Mouse (Mus musculus): Measurements from ENCODE around the gene Ank3. TPM values are rescaled to one million over a fixed set of nuclear protein-coding genes. Genes with fewer than 3 reads are reported as not detected.

Gene Ank3
- polyA plus RNA-seq, 1 experiment from 2014 or later: 47.6 TPM

GRCm38 (mm10) chr10:69371441-69371840 is 27.1 kb upstream of the Ank3 start:
- Histone ChIP-seq H3K9ac (replicated peaks; ENCODE audit: low read length) (no peak overlapping the region), H3K4me1 (ENCODE audit: insufficient read depth, low read length) (no peaks in the 10 kb centered on the region), H3K4me3 (ENCODE audit: low read length) (no peak overlapping the region), H3K9me3 (ENCODE audit: low read length) (no peaks in the 10 kb centered on the region), H3K27me3 (ENCODE audit: insufficient read depth, low read length) (no peaks in the 10 kb centered on the region), H3K27ac (ENCODE audit: low read length) (no peak overlapping the region), H3K4me2 (replicated peaks; ENCODE audit: low read depth, low read length) (no peak overlapping the region), H3K36me3 (ENCODE audit: insufficient read depth, low read length) (no peaks in the 10 kb centered on the region)
- WGBS: 25% methylated on average over 10 of the region's 10 CpGs
- no peak for ATAC-seq (ENCODE audit: low FRiP score, low TSS enrichment)

DNA sequence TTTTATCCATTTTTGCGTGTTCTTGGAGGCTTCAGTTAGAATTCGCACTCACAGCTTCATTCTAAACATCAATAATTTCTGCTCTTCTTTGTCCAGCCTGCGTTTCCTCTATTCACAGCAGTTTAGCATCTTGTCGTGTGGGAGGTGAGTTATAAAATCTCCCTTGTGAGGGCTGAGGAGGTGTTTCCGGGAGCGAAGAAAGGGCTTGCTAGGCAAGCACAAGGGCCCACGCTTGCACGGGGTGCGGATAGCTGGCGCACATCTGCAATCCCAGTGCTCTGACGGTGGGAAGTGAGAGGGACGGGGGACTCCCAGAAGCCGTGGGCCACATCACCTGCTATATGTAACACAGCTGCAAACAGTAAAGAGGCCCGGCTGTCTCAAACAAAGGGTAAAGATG is 26.5 kb upstream of the Ank3 start:
- no peaks in the 10 kb centered on the region for H3K36me3 ChIP-seq (ENCODE audit: insufficient read depth, low read length)
- WGBS: 59% methylated on average over 14 of the region's 14 CpGs
- no peaks in the 10 kb centered on the region for H3K4me1 ChIP-seq (ENCODE audit: insufficient read depth, low read length)
- H3K4me2 ChIP-seq (replicated peaks; ENCODE audit: low read depth, low read length): no peak overlapping the region
- ATAC-seq (ENCODE audit: low FRiP score, low TSS enrichment): no peak
- H3K9ac ChIP-seq (replicated peaks; ENCODE audit: low read length): no peak overlapping the region
- no peaks in the 10 kb centered on the region for H3K27me3 ChIP-seq (ENCODE audit: insufficient read depth, low read length)
- H3K4me3 ChIP-seq (ENCODE audit: low read length): no peak overlapping the region
- no peak overlapping the region for H3K27ac ChIP-seq (ENCODE audit: low read length)
- no peaks in the 10 kb centered on the region for H3K9me3 ChIP-seq (ENCODE audit: low read length)

GRCm38 (mm10) chr10:69373796-69374550 is 24.6 kb upstream of the Ank3 start:
- Histone ChIP-seq H3K36me3 (ENCODE audit: insufficient read depth, low read length) (no peaks in the 10 kb centered on the region), H3K9me3 (ENCODE audit: low read length) (no peaks in the 10 kb centered on the region), H3K4me3 (ENCODE audit: low read length) (no peak overlapping the region), H3K27ac (ENCODE audit: low read length) (no peak overlapping the region), H3K4me1 (ENCODE audit: insufficient read depth, low read length) (no peaks in the 10 kb centered on the region), H3K27me3 (ENCODE audit: insufficient read depth, low read length) (no peaks in the 10 kb centered on the region), H3K9ac (replicated peaks; ENCODE audit: low read length) (no peak overlapping the region), H3K4me2 (replicated peaks; ENCODE audit: low read depth, low read length) (no peak overlapping the region)
- 77% methylated on average over 10 of the region's 10 CpGs for WGBS
- ATAC-seq (ENCODE audit: low FRiP score, low TSS enrichment): no peak

- no peak overlapping the region for H3K27ac ChIP-seq (ENCODE audit: low read length)
- no peaks in the 10 kb centered on the region for H3K9me3 ChIP-seq (ENCODE audit: low read length)
- no peaks in the 10 kb centered on the region for H3K27me3 ChIP-seq (ENCODE audit: insufficient read depth, low read length)
- WGBS: 62% methylated on average over 7 of the region's 7 CpGs
- no peak overlapping the region for H3K9ac ChIP-seq (replicated peaks; ENCODE audit: low read length)
- H3K4me1 ChIP-seq (ENCODE audit: insufficient read depth, low read length): no peaks in the 10 kb centered on the region
- no peak overlapping the region for H3K4me2 ChIP-seq (replicated peaks; ENCODE audit: low read depth, low read length)
- H3K4me3 ChIP-seq (ENCODE audit: low read length): no peak overlapping the region
- H3K36me3 ChIP-seq (ENCODE audit: insufficient read depth, low read length): no peaks in the 10 kb centered on the region
- ATAC-seq (ENCODE audit: low FRiP score, low TSS enrichment): no peak
Measured at GRCm38 (mm10) chr10:69375154-69375553, 23.4 kb upstream of the Ank3 start.

DNA sequence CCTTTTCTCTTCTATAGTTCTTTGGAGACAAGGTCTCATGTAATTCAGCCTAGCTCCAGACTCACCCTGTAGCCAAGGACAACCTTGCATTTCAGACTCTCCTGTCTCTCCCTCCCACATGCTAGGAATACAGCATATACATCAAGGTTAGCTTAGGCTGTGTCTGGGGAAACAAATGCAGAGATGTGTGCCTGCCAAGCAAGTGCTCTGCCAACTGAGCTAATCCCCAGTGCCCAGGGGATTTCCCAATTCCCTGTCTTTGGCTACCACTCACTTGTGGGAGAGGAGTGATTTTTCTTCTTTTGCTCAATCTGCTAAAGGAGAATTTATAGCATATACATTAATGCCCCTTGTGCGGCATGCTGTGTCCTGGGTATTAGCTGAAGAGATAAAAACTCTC is 15.4 kb upstream of the Ank3 start:
- WGBS: 89% methylated on average over 1 of the region's 1 CpGs
- no peaks in the 10 kb centered on the region for H3K9me3 ChIP-seq (ENCODE audit: low read length)
- no peak for ATAC-seq (ENCODE audit: low FRiP score, low TSS enrichment)

GRCm38 (mm10) chr10:69384640-69385039 is 13.9 kb upstream of the Ank3 start:
- ATAC-seq (ENCODE audit: low FRiP score, low TSS enrichment): no peak
- Histone ChIP-seq H3K4me1 (ENCODE audit: insufficient read depth, low read length) (no peaks in the 10 kb centered on the region), H3K36me3 (ENCODE audit: insufficient read depth, low read length) (no peaks in the 10 kb centered on the region), H3K27ac (ENCODE audit: low read length) (no peak overlapping the region), H3K4me3 (ENCODE audit: low read length) (no peak overlapping the region), H3K9ac (replicated peaks; ENCODE audit: low read length) (no peak overlapping the region), H3K27me3 (ENCODE audit: insufficient read depth, low read length) (no peaks in the 10 kb centered on the region), H3K9me3 (ENCODE audit: low read length) (no peaks in the 10 kb centered on the region), H3K4me2 (replicated peaks; ENCODE audit: low read depth, low read length) (no peak overlapping the region)
- WGBS: 70% methylated on average over 11 of the region's 11 CpGs

More for the DNA sequence above, 15.4 kb upstream of the Ank3 start:
- Histone ChIP-seq H3K4me1 (ENCODE audit: insufficient read depth, low read length) (no peaks in the 10 kb centered on the region), H3K4me3 (ENCODE audit: low read length) (no peak overlapping the region), H3K27ac (ENCODE audit: low read length) (no peak overlapping the region), H3K36me3 (ENCODE audit: insufficient read depth, low read length) (no peaks in the 10 kb centered on the region), H3K9ac (replicated peaks; ENCODE audit: low read length) (no peak overlapping the region), H3K4me2 (replicated peaks; ENCODE audit: low read depth, low read length) (no peak overlapping the region), H3K27me3 (ENCODE audit: insufficient read depth, low read length) (no peaks in the 10 kb centered on the region)

GRCm38 (mm10) chr10:69385136-69385535 is 13.4 kb upstream of the Ank3 start:
- WGBS: 89% methylated on average over 8 of the region's 8 CpGs
- no peak for ATAC-seq (ENCODE audit: low FRiP score, low TSS enrichment)
- Histone ChIP-seq H3K9ac (replicated peaks; ENCODE audit: low read length) (no peak overlapping the region), H3K4me1 (ENCODE audit: insufficient read depth, low read length) (no peaks in the 10 kb centered on the region), H3K27ac (ENCODE audit: low read length) (no peak overlapping the region), H3K27me3 (ENCODE audit: insufficient read depth, low read length) (no peaks in the 10 kb centered on the region), H3K4me2 (replicated peaks; ENCODE audit: low read depth, low read length) (no peak overlapping the region), H3K9me3 (ENCODE audit: low read length) (no peaks in the 10 kb centered on the region), H3K36me3 (ENCODE audit: insufficient read depth, low read length) (no peaks in the 10 kb centered on the region), H3K4me3 (ENCODE audit: low read length) (no peak overlapping the region)

GRCm38 (mm10) chr10:69386767-69387166 is 11.8 kb upstream of the Ank3 start:
- Histone ChIP-seq H3K4me3 (ENCODE audit: low read length) (no peak overlapping the region), H3K9ac (replicated peaks; ENCODE audit: low read length) (no peak overlapping the region), H3K27ac (ENCODE audit: low read length) (no peak overlapping the region), H3K27me3 (ENCODE audit: insufficient read depth, low read length) (no peaks in the 10 kb centered on the region), H3K36me3 (ENCODE audit: insufficient read depth, low read length) (no peaks in the 10 kb centered on the region), H3K9me3 (ENCODE audit: low read length) (no peaks in the 10 kb centered on the region), H3K4me1 (ENCODE audit: insufficient read depth, low read length) (no peaks in the 10 kb centered on the region), H3K4me2 (replicated peaks; ENCODE audit: low read depth, low read length) (no peak overlapping the region)
- WGBS: 81% methylated on average over 8 of the region's 8 CpGs
- ATAC-seq (ENCODE audit: low FRiP score, low TSS enrichment): no peak

GRCm38 (mm10) chr10:69389511-69389910 is 9.1 kb upstream of the Ank3 start:
- H3K27ac ChIP-seq (ENCODE audit: low read length): no peak overlapping the region
- no peaks in the 10 kb centered on the region for H3K4me1 ChIP-seq (ENCODE audit: insufficient read depth, low read length)
- ATAC-seq (ENCODE audit: low FRiP score, low TSS enrichment): no peak
- H3K4me3 ChIP-seq (ENCODE audit: low read length): no peak overlapping the region
- H3K27me3 ChIP-seq (ENCODE audit: insufficient read depth, low read length): no peaks in the 10 kb centered on the region
- H3K36me3 ChIP-seq (ENCODE audit: insufficient read depth, low read length): no peaks in the 10 kb centered on the region
- H3K9me3 ChIP-seq (ENCODE audit: low read length): no peaks in the 10 kb centered on the region
- WGBS: 86% methylated on average over 4 of the region's 4 CpGs
- H3K4me2 ChIP-seq (replicated peaks; ENCODE audit: low read depth, low read length): no peak overlapping the region
- H3K9ac ChIP-seq (replicated peaks; ENCODE audit: low read length): no peak overlapping the region

DNA sequence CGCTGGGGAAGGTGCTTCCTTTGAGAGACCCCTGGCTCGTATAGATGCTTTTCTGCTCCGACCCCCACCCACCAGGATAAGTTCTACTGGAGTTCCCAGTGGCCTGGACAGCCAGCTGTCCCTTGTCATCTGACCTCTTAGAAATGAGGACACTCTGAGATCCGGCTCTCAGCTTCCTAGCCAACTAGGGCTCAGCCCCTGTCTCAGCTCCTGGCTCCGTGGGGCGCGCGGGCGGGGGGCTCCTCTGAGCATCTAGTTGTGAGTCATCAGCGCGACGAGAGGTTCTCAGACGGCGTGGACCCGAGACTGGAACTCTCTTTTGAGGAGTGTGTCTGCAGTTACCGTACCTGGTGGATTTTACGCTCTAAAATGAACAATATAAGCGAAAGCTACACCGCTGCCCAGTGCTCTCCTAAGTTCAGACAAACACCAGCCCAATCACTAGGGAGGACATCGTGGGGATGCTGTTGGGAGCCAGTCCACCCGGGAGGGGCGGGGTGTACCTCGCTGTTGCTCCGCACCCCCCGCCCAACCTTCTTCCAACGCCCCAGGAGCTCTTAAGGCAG is 293 bp upstream of the Ank3 start:
- ATAC-seq (ENCODE audit: low FRiP score, low TSS enrichment): peak; percentile 26; the same call in 1 of the 2 replicates
- no peak overlapping the region for H3K27ac ChIP-seq (ENCODE audit: low read length)
- H3K36me3 ChIP-seq (ENCODE audit: insufficient read depth, low read length): no peaks in the 10 kb centered on the region
- H3K9me3 ChIP-seq (ENCODE audit: low read length): no peaks in the 10 kb centered on the region
- peaks cover 23% of the 10 kb centered on the region for H3K27me3 ChIP-seq (ENCODE audit: insufficient read depth, low read length)
- peak overlapping the region; percentile 74 for H3K4me3 ChIP-seq (ENCODE audit: low read length)
- peaks cover 17% of the 10 kb centered on the region; the same call in 1 of the 2 replicates for H3K4me1 ChIP-seq (ENCODE audit: insufficient read depth, low read length)
- under 1% methylated on average over 26 of the region's 26 CpGs for WGBS
- H3K4me2 ChIP-seq (replicated peaks; ENCODE audit: low read depth, low read length): peak overlapping the region; percentile 99
- H3K9ac ChIP-seq (replicated peaks; ENCODE audit: low read length): peak overlapping the region; percentile 80
